Mouse (Mus musculus): ENCODE results near the gene Rgs14.

Gene Rgs14

GRCm38 (mm10) chr13:55369531-55370114, at the start of gene Rgs14:
TSS of gene Rgs14 (plus strand) at chr13:55369732.
- DNase-seq (ENCODE audit: extremely low spot score, low read depth, low spot score), result no peak

GRCm38 (mm10) chr13:55319931-55320533, 49.5 kb upstream of the Rgs14 start, which contains the start of gene Prelid1:
TSS of gene Prelid1 (plus strand) at chr13:55320500.
- DNase-seq (ENCODE audit: extremely low spot score, low read depth, low spot score), result no peak

- no peak for DNase-seq (ENCODE audit: extremely low spot score, low read depth, low spot score)
Observed at GRCm38 (mm10) chr13:55321434-55322129, 48.0 kb upstream of the Rgs14 start, which contains the start of gene Rab24. TSS of gene Rab24 (minus strand) at chr13:55321946.

- DNase-seq (ENCODE audit: extremely low spot score, low read depth, low spot score), result no peak
Observed at GRCm38 (mm10) chr13:55322130-55322825, 47.3 kb upstream of the Rgs14 start.

- no peak for DNase-seq (ENCODE audit: extremely low spot score, low read depth, low spot score)
Observed at GRCm38 (mm10) chr13:55325596-55325995, 43.9 kb upstream of the Rgs14 start.

- no peak for DNase-seq (ENCODE audit: extremely low spot score, low read depth, low spot score)
Observed at GRCm38 (mm10) chr13:55327169-55327568, 42.4 kb upstream of the Rgs14 start.

DNA sequence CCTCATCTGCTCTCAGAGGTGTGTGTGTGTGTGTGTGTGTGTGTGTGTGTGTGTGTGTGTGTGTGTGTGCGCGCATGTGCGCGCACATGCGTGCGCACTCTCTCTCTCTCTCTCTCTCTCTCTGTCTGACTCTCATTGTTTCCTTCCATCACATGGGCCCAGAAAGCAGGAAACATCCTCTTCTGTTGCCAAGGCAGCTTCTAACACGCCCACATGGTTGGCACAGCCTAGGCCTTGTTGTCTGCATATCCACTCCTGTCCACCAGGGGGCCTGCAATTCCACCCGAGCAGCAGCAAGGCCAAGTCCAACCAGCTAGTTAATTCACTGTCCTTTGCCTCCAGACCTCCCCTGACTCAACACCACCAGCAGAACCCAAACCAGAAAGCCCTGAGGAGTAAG, 41.9 kb upstream of the Rgs14 start:
- DNase-seq (ENCODE audit: extremely low spot score, low read depth, low spot score), result peak; percentile 61

- DNase-seq (ENCODE audit: extremely low spot score, low read depth, low spot score), result no peak
Observed at GRCm38 (mm10) chr13:55328171-55328570, 41.4 kb upstream of the Rgs14 start.

GRCm38 (mm10) chr13:55328641-55329040, 40.9 kb upstream of the Rgs14 start:
- DNase-seq (ENCODE audit: extremely low spot score, low read depth, low spot score), result no peak

DNA sequence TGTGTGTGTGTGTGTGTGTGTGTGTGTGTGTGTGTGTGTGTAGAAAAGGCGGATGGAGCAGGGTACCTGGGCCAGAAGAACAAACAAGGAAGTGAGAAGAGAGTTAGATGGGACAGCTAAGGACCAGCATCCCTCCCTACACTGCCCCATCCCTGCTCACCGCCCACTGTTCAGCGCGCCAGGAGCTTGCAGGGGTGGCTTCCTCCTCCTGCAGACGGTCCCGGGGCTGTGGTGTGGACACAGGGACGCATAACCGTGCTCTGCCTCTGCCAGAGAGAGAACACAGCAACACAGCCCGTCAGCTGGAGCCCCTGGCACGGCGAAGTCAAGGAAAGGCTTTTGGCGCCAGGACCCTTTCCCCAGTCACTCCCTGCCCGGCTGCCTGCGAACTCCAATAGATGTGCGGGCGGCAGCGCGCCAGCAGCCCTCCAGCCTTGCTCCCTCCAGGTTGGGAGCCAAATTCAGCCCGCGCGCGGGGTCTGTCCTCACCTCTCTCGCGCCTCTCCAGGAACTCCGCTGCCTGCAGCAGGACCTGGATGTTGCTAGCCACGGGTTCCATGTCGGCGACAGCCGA, 40.3 kb upstream of the Rgs14 start:
- no peak for DNase-seq (ENCODE audit: extremely low spot score, low read depth, low spot score)

- DNase-seq (ENCODE audit: extremely low spot score, low read depth, low spot score), result peak; percentile 83
Observed at GRCm38 (mm10) chr13:55329683-55330566, 39.6 kb upstream of the Rgs14 start, which contains the start of gene Mxd3. TSS of gene Mxd3 (minus strand) at chr13:55329823.

DNA sequence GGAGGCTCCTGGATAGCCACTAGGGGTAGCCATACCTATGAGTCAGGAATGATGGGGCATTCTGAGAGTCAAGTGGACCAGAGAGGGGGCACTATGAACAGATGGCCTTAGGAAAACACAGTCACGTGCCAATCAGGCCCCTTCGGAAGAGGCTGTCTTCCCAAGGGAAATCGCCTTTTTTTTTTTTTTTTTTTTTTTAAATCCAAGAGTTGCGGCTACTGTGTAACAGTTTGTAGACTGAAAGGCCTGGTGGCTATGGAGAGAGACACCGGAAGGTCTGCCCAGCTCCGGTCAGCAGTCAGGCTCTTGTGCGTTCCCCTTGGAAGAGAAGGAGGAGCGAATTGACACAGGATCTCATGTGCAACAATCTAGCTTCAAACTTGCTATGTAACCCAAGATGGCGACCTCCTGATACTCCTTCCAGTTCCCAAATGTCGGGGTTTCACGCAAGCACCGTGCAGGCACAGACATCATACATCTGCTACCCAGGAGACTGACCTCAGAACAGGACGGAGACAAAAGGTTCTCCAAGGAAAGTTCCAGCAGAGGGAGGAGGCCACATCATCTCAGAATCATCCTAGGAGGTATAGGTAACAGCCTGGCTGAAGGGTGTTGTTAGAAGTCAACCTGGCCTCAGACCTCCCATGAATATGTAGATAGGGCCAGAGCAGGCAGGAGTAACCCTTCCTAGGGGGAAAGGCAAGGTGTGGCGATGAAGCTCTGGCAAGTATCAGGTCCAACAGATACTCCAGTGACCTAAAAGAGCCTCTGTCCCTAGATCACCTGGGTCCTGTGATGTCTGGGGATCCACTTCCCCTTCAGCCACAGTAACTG, 38.7 kb upstream of the Rgs14 start:
- DNase-seq (ENCODE audit: extremely low spot score, low read depth, low spot score), result no peak

DNA sequence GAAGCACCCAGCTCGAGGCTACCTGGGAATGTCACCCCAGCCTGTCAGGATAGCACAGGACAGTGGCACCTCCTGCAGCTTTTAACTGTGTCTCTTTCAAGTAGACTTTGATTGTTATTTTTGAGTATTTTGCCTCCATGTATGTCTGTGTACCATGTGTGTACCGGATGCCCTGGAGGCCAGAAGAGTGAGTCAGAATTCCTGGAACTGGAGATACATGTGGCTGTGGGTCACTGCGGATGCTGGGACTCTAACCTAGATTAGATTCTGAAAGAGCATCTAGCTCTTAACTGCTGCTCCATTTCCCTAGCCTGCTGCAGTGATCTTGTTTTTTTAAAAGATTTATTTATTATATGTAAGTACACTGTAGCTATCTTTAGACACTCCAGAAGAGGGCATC, 37.2 kb upstream of the Rgs14 start:
- DNase-seq (ENCODE audit: extremely low spot score, low read depth, low spot score), result no peak

GRCm38 (mm10) chr13:55335701-55336100, 33.8 kb upstream of the Rgs14 start:
- DNase-seq (ENCODE audit: extremely low spot score, low read depth, low spot score), result no peak

- DNase-seq (ENCODE audit: extremely low spot score, low read depth, low spot score), result no peak
Observed at GRCm38 (mm10) chr13:55337341-55337975, 32.1 kb upstream of the Rgs14 start.

DNA sequence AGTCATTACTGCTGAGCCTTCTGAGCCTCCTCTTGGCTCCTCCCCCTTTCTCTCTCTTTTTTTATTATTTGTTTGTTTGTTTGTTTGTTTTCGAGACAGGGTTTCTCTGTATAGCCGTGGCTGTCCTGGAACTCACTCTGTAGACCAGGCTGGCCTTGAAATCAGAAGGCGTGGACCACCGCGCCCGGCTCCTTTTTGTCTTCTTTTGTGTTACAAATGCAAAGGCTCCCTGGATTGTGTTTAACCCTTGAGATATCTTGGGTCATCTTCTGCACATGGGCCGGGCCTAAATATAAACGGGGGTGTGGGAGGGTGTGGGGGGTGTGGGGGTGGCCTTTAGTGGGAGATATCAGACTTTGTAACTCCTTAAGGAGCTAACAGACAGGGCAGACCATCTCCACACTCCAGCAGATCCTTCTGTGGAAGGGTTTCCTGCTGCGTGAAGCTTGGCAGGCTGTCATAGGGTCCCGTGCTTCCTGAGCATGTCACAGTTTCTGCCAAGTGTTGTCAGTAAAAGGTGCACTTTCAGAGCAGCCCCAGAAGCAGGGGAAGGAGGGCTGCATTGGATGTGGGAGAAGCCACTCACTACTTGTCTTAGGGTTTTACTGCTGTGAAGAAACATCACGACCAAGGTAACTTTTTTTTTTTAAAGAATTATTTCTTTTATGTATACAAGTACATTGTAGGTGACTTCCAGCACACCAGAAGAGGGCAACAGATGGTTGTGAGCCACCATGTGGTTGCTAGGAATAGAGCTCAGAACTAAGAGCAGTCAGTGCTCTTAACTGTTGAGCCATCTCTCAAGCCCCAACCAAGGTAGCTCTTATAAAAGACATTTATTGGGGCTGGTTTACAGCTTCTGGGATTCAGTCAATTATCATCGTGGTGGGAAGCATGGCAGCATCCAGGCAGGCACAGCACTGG, 31.1 kb upstream of the Rgs14 start:
- no peak for DNase-seq (ENCODE audit: extremely low spot score, low read depth, low spot score)

- DNase-seq (ENCODE audit: extremely low spot score, low read depth, low spot score), result no peak
Observed at GRCm38 (mm10) chr13:55339259-55339658, 30.3 kb upstream of the Rgs14 start.

GRCm38 (mm10) chr13:55342469-55342868, 27.1 kb upstream of the Rgs14 start:
- no peak for DNase-seq (ENCODE audit: extremely low spot score, low read depth, low spot score)

Data from hindlimb bud, embryonic 11.5 days (tissue).